ENCODE assay signal across 24 mouse cellular contexts in the genomic region with DNA sequence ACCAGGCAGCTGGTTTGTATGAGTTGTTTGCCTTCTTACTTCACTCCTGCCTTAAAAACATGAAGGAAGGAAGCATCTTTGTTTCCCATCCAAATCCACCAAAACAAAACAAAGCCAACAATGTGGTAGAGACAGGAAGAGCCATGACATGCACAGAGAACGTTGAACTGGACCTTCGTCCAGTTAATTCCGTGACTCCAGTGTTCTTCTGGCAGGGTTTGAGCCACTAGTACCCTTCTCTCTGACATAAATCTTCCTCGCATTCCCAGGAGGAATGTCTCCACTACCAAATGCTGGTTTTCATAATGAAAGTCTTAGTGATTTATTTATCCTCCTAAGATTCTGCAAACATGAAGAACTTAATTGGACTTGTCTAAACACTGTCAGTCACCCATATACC.
DNase-seq lines count a peak whose midpoint lies in the region; ATAC-seq and TF ChIP-seq lines count a peak whose summit lies in the region.
"Had no signal": no experiment of that assay in that cellular context is flagged by ENCODE, and none has a peak within 500 bp of the region (broad histone marks: within the 10 kb centered on the region; RNA-seq: fewer than 3 reads in every experiment).

No protein-coding gene starts in this region.

- TF ChIP-seq CTCF in kidney, postnatal 0 days (IDR thresholded peaks at IDR 0.05; ENCODE audit: low read depth), result no peak
- TF ChIP-seq CTCF in cerebellum, adult 2 months (IDR thresholded peaks at IDR 0.05; ENCODE audit: borderline replicate concordance, insufficient read depth, low read depth, low read length), result no peak

- no peak overlapping the region for H3K27ac ChIP-seq in kidney, postnatal 0 days
- no peak overlapping the region for H3K27ac ChIP-seq in kidney, embryonic 14.5 days (ENCODE audit: low read depth, low read length)
- no peak overlapping the region for H3K27ac ChIP-seq in cerebellum, adult 2 months (ENCODE audit: insufficient read depth, low read length)
- H3K27ac ChIP-seq: embryonic facial prominence, embryonic 12.5 days; embryonic facial prominence, embryonic 15.5 days; forebrain, embryonic 15.5 days; heart, adult 2 months; heart, embryonic 10.5 days; heart, embryonic 13.5 days; hindbrain, embryonic 12.5 days; hindbrain, embryonic 15.5 days had no signal

- no peaks in the 10 kb centered on the region for H3K4me1 ChIP-seq in kidney, postnatal 0 days (replicated peaks; ENCODE audit: insufficient read depth, low read length)
- H3K4me1 ChIP-seq in kidney, embryonic 14.5 days (ENCODE audit: control insufficient read depth, insufficient read depth, low read length), result no peaks in the 10 kb centered on the region
- H3K4me1 ChIP-seq in cerebellum, adult 2 months (ENCODE audit: control insufficient read depth, insufficient read depth, low read length), result no peaks in the 10 kb centered on the region
- H3K4me1 ChIP-seq: embryonic facial prominence, embryonic 12.5 days; embryonic facial prominence, embryonic 15.5 days; forebrain, embryonic 15.5 days; heart, embryonic 10.5 days; heart, embryonic 13.5 days; hindbrain, embryonic 12.5 days; hindbrain, embryonic 15.5 days had no signal

- no peak for TF ChIP-seq POLR2A in cerebellum, adult 2 months (IDR thresholded peaks at IDR 0.05; ENCODE audit: borderline replicate concordance, insufficient read depth, low read length)

- ATAC-seq in kidney, postnatal 0 days (replicated peaks; ENCODE audit: low FRiP score, low read depth), result no peak
- ATAC-seq in kidney, embryonic 14.5 days (ENCODE audit: low FRiP score, low TSS enrichment), result no peak
- ATAC-seq: forebrain, embryonic 15.5 days; Patski had no signal

- H3K36me3 ChIP-seq in kidney, postnatal 0 days (ENCODE audit: insufficient read depth, low read length), result no peaks in the 10 kb centered on the region
- H3K36me3 ChIP-seq in kidney, embryonic 14.5 days (ENCODE audit: control insufficient read depth, insufficient read depth, low read length), result no peaks in the 10 kb centered on the region
- H3K36me3 ChIP-seq: embryonic facial prominence, embryonic 12.5 days; embryonic facial prominence, embryonic 15.5 days; forebrain, embryonic 15.5 days; G1E; heart, embryonic 10.5 days; heart, embryonic 13.5 days; hindbrain, embryonic 12.5 days; hindbrain, embryonic 15.5 days had no signal

- no peaks in the 10 kb centered on the region for H3K9me3 ChIP-seq in kidney, postnatal 0 days (replicated peaks; ENCODE audit: low read length)
- H3K9me3 ChIP-seq in kidney, embryonic 14.5 days (ENCODE audit: control insufficient read depth, low read length), result no peaks in the 10 kb centered on the region
- H3K9me3 ChIP-seq: embryonic facial prominence, embryonic 12.5 days; embryonic facial prominence, embryonic 15.5 days; forebrain, embryonic 15.5 days; G1E; hindbrain, embryonic 15.5 days had no signal

- intact Hi-C loops in heart, postnatal 10 days (cut with DNase I), result no loop called here

- 41% methylated on average over 4 of the region's 4 CpGs for WGBS in kidney, postnatal 0 days
- WGBS in kidney, embryonic 14.5 days, result 43% methylated on average over 4 of the region's 4 CpGs
- 83% methylated on average over 4 of the region's 4 CpGs for WGBS in cerebellum, adult 2 months

- no peaks in the 10 kb centered on the region for H3K27me3 ChIP-seq in kidney, postnatal 0 days (ENCODE audit: insufficient read depth, low read length)
- no peaks in the 10 kb centered on the region for H3K27me3 ChIP-seq in kidney, embryonic 14.5 days (ENCODE audit: control insufficient read depth, insufficient read depth, low read length)
- H3K27me3 ChIP-seq in cerebellum, adult 2 months (ENCODE audit: control insufficient read depth, insufficient read depth, low read length), result no peaks in the 10 kb centered on the region
- H3K27me3 ChIP-seq: embryonic facial prominence, embryonic 12.5 days; embryonic facial prominence, embryonic 15.5 days; forebrain, embryonic 15.5 days; heart, embryonic 13.5 days; hindbrain, embryonic 12.5 days; hindbrain, embryonic 15.5 days; Patski had no signal

- H3K9ac ChIP-seq in kidney, postnatal 0 days (ENCODE audit: low read depth, low read length), result no peak overlapping the region
- H3K9ac ChIP-seq in kidney, embryonic 14.5 days (ENCODE audit: low read depth, low read length), result no peak overlapping the region
- H3K9ac ChIP-seq: embryonic facial prominence, embryonic 12.5 days; embryonic facial prominence, embryonic 15.5 days; forebrain, embryonic 15.5 days; heart, embryonic 13.5 days; hindbrain, embryonic 12.5 days; hindbrain, embryonic 15.5 days had no signal

- H3K4me3 ChIP-seq in kidney, postnatal 0 days (replicated peaks; ENCODE audit: low read depth, low read length), result no peak overlapping the region
- H3K4me3 ChIP-seq in kidney, embryonic 14.5 days (ENCODE audit: low read length), result no peak overlapping the region
- H3K4me3 ChIP-seq in cerebellum, adult 2 months (replicated peaks; ENCODE audit: insufficient read depth, low read depth, low read length), result no peak overlapping the region
- H3K4me3 ChIP-seq: embryonic facial prominence, embryonic 12.5 days; embryonic facial prominence, embryonic 15.5 days; forebrain, embryonic 15.5 days; heart, adult 2 months; heart, embryonic 10.5 days; heart, embryonic 13.5 days; hindbrain, embryonic 12.5 days; hindbrain, embryonic 15.5 days had no signal

- no peak overlapping the region for H3K4me2 ChIP-seq in kidney, postnatal 0 days (ENCODE audit: low read length)
- H3K4me2 ChIP-seq in kidney, embryonic 14.5 days (replicated peaks; ENCODE audit: low read depth, low read length), result no peak overlapping the region
- H3K4me2 ChIP-seq: embryonic facial prominence, embryonic 12.5 days; embryonic facial prominence, embryonic 15.5 days; forebrain, embryonic 15.5 days; heart, embryonic 13.5 days; hindbrain, embryonic 12.5 days; hindbrain, embryonic 15.5 days had no signal

- DNase-seq in heart, adult 11 months, result peak; percentile 31
- DNase-seq in heart, postnatal 10 days, result no peak
- peak; percentile 62 for DNase-seq in kidney, postnatal 0 days (ENCODE audit: low spot score)
- peak; percentile 7 for DNase-seq in adipocyte (ENCODE audit: low spot score)
- DNase-seq in cerebellum, adult 2 months, result no peak
- DNase-seq: adrenal gland, adult 2 months; adrenal gland, postnatal 14 days; B cell, adult 2 months; cerebellum, adult 11 months; cerebellum, adult 8-10 months; cerebellum, postnatal 10 days; cerebellum, postnatal 36 days; gastrocnemius, postnatal 25 days; heart, adult 2 months had no signal

Comparison
In these comparisons a context has a peak if more than half of its experiments do, and no peak if none do; other contexts are left out.
1. DNase-seq: peak in heart, adult 11 months (single experiment), kidney, postnatal 0 days (single experiment) and adipocyte (single experiment); none in heart, postnatal 10 days (0 of 2) and cerebellum, adult 2 months (0 of 2).